Mouse (Mus musculus) brain, embryonic 14.5 days (tissue): ENCODE measurements at regions not wholly inside any gene's neighbourhood (a gene's known extent, or its start where the extent isn't known, plus 50 kb on each side); places are given as distances from the start of the nearest gene placed in this dataset.

Experiments used
- CTCF ChIP-seq: fragments of 200-500 bp; IDR thresholded peaks from 2 replicates; pipeline ENCODE4 v1.5.1; 2012; ENCODE audit warnings: inconsistent platforms, mild to moderate bottlenecking, moderate library complexity, borderline replicate concordance; ENCODE audit not compliant: insufficient read depth, insufficient read length; ENCODE audit errors: extremely low read depth
- POLR2A ChIP-seq: fragments of 200-500 bp; IDR thresholded peaks from 2 replicates; pipeline ENCODE4 v1.6.1; 2012; ENCODE audit warnings: mild to moderate bottlenecking, inconsistent platforms, borderline replicate concordance; ENCODE audit not compliant: poor library complexity, insufficient read depth, insufficient read length, severe bottlenecking; ENCODE audit errors: extremely low read depth

GRCm38 (mm10) chr9:93008511-93009302 is 466.7 kb downstream of the Plod2 start:
- no peak for TF ChIP-seq POLR2A
- TF ChIP-seq CTCF: no peak
